Mouse (Mus musculus) kidney, embryonic 16.5 days (tissue): Measurements from ENCODE around the gene Dcaf6. TPM values are rescaled to one million over a fixed set of nuclear protein-coding genes. Genes with fewer than 3 reads are reported as not detected.

Experiments
- ATAC-seq: fragments of 200-750 bp; cut with Nextera tagmentation; 2 replicates; pipeline ENCODE4 v1.8.0; 2017; ENCODE audit warnings: moderate TSS enrichment; ENCODE audit not compliant: low FRiP score, low TSS enrichment
- H3K27ac ChIP-seq: fragments of 300-500 bp; sonication (generic); 2 replicates; pipeline ENCODE4 v1.5.1; 2014; ENCODE audit warnings: low read length
- H3K27me3 ChIP-seq: fragments of 300-500 bp; sonication (generic); 2 replicates; pipeline ENCODE4 v1.6.1; 2014; ENCODE audit warnings: low read length, control low read depth, mixed read lengths; ENCODE audit not compliant: insufficient read depth
- H3K36me3 ChIP-seq: fragments of 300-500 bp; sonication (generic); 2 replicates; pipeline ENCODE4 v1.6.1; 2014; ENCODE audit warnings: low read length, control low read depth, mixed read lengths; ENCODE audit not compliant: insufficient read depth
- H3K4me1 ChIP-seq: fragments of 300-500 bp; sonication (generic); 2 replicates; pipeline ENCODE4 v1.6.1; 2014; ENCODE audit warnings: low read length, control low read depth, mixed read lengths; ENCODE audit not compliant: insufficient read depth
- H3K4me2 ChIP-seq: fragments of 300-500 bp; sonication (generic); replicated peaks from 2 replicates; pipeline ENCODE4 v1.6.1; 2014; ENCODE audit warnings: low read depth, low read length
- H3K4me3 ChIP-seq: fragments of 300-500 bp; sonication (generic); 2 replicates; pipeline ENCODE4 v1.5.1; 2014; ENCODE audit warnings: mild to moderate bottlenecking, low read length
- H3K9ac ChIP-seq: fragments of 300-500 bp; sonication (generic); replicated peaks from 2 replicates; pipeline ENCODE4 v1.6.1; 2014; ENCODE audit warnings: low read length
- H3K9me3 ChIP-seq: fragments of 300-500 bp; sonication (generic); 2 replicates; pipeline ENCODE4 v1.6.1; 2016; ENCODE audit warnings: low read length, control low read depth
- WGBS: fragments of 180-500 bp; shearing (Covaris S2); extraction: QIAGEN DNeasy Blood & Tissue Kit; methylation state at CpG from one replicate; pipeline ENCODE4 v1.1.7; 2014; 5-methylcytosine and 5-hydroxymethylcytosine counted together
- polyA plus RNA-seq: library from polyadenylated mRNA; unstranded; fragments of >200 nt; fragmentation: Nextera tagmentation; extraction: Ambion mirVana; gene quantifications from 2 replicates; pipeline ENCODE4 v1.2.1, GENCODE M21; 2015

Dcaf6 gene
- polyA plus RNA-seq, 1 experiment from 2014 or later = 21.1 TPM

- Histone ChIP-seq H3K9ac (no peak overlapping the region), H3K27me3 (no peaks in the 10 kb centered on the region), H3K9me3 (no peaks in the 10 kb centered on the region), H3K36me3 (peaks cover 18% of the 10 kb centered on the region), H3K4me3 (no peak overlapping the region), H3K4me1 (no peaks in the 10 kb centered on the region; the same call in 1 of the 2 replicates), H3K4me2 (no peak overlapping the region), H3K27ac (no peak overlapping the region)
- 90% methylated on average over 11 of the region's 11 CpGs for WGBS
- ATAC-seq = no peak
These were observed 152.1 kb downstream of the Dcaf6 start for GRCm38 (mm10) chr1:165308180-165308579.

- H3K27ac ChIP-seq = no peak overlapping the region
- no peaks in the 10 kb centered on the region for H3K27me3 ChIP-seq
- H3K4me2 ChIP-seq = no peak overlapping the region
- WGBS = 91% methylated on average over 7 of the region's 7 CpGs
- peaks cover 11% of the 10 kb centered on the region for H3K4me1 ChIP-seq
- no peak overlapping the region for H3K9ac ChIP-seq
- peaks cover 10% of the 10 kb centered on the region for H3K36me3 ChIP-seq
- H3K9me3 ChIP-seq = no peaks in the 10 kb centered on the region
- H3K4me3 ChIP-seq = no peak overlapping the region
- no peak for ATAC-seq
These were observed 155.9 kb downstream of the Dcaf6 start for GRCm38 (mm10) chr1:165304341-165304740.

GRCm38 (mm10) chr1:165303209-165303608, 157.1 kb downstream of the Dcaf6 start:
- H3K27ac ChIP-seq = peak overlapping the region; percentile 40; the same call in 1 of the 2 replicates
- WGBS = 65% methylated on average over 6 of the region's 6 CpGs
- ATAC-seq = 0 out of 2 replicates have a peak, but pooled peaks have one; percentile 10

GRCm38 (mm10) chr1:165302455-165303208, 157.6 kb downstream of the Dcaf6 start:
- H3K36me3 ChIP-seq = peaks cover 5% of the 10 kb centered on the region; the same call in 1 of the 2 replicates
- peak; percentile 72 for ATAC-seq
- H3K4me1 ChIP-seq = peaks cover 11% of the 10 kb centered on the region
- H3K4me2 ChIP-seq = no peak overlapping the region
- H3K4me3 ChIP-seq = no peak overlapping the region
- H3K9ac ChIP-seq = no peak overlapping the region
- H3K9me3 ChIP-seq = no peaks in the 10 kb centered on the region
- H3K27ac ChIP-seq = peak overlapping the region; percentile 40; the same call in 1 of the 2 replicates
- no peaks in the 10 kb centered on the region for H3K27me3 ChIP-seq
- WGBS = 71% methylated on average over 13 of the region's 13 CpGs

More at GRCm38 (mm10) chr1:165303209-165303608, 157.1 kb downstream of the Dcaf6 start:
- H3K36me3 ChIP-seq = peaks cover 5% of the 10 kb centered on the region; the same call in 1 of the 2 replicates
- no peaks in the 10 kb centered on the region for H3K27me3 ChIP-seq
- H3K4me1 ChIP-seq = peaks cover 11% of the 10 kb centered on the region
- H3K9ac ChIP-seq = no peak overlapping the region
- no peak overlapping the region for H3K4me3 ChIP-seq
- H3K4me2 ChIP-seq = no peak overlapping the region
- no peaks in the 10 kb centered on the region for H3K9me3 ChIP-seq

GRCm38 (mm10) chr1:165301567-165301966, 158.7 kb downstream of the Dcaf6 start:
- no peaks in the 10 kb centered on the region for H3K9me3 ChIP-seq
- peaks cover 5% of the 10 kb centered on the region; the same call in 1 of the 2 replicates for H3K36me3 ChIP-seq
- no peaks in the 10 kb centered on the region for H3K27me3 ChIP-seq
- H3K9ac ChIP-seq = no peak overlapping the region
- no peak overlapping the region for H3K4me2 ChIP-seq
- ATAC-seq = no peak
- H3K27ac ChIP-seq = no peak overlapping the region
- no peak overlapping the region for H3K4me3 ChIP-seq
- 93% methylated on average over 2 of the region's 2 CpGs for WGBS
- peaks cover 11% of the 10 kb centered on the region for H3K4me1 ChIP-seq

GRCm38 (mm10) chr1:165301108-165301507, 159.2 kb downstream of the Dcaf6 start:
- H3K27me3 ChIP-seq = no peaks in the 10 kb centered on the region
- H3K9ac ChIP-seq = no peak overlapping the region
- WGBS = 25% methylated on average over 3 of the region's 3 CpGs
- no peaks in the 10 kb centered on the region for H3K9me3 ChIP-seq
- H3K4me2 ChIP-seq = no peak overlapping the region
- H3K27ac ChIP-seq = no peak overlapping the region
- ATAC-seq = 0 out of 2 replicates have a peak, but pooled peaks have one; percentile 30
- H3K4me3 ChIP-seq = no peak overlapping the region
- peaks cover 11% of the 10 kb centered on the region for H3K4me1 ChIP-seq
- 0 out of 2 replicates have a peak, but pooled peaks cover 3% of the 10 kb centered on the region for H3K36me3 ChIP-seq

- ATAC-seq = no peak
- H3K4me1 ChIP-seq = no peaks in the 10 kb centered on the region
- H3K36me3 ChIP-seq = 0 out of 2 replicates have a peak, but pooled peaks cover 10% of the 10 kb centered on the region
- 80% methylated on average over 1 of the region's 1 CpGs for WGBS
- H3K9ac ChIP-seq = no peak within 1 kb of the TSS
- H3K9me3 ChIP-seq = no peaks in the 10 kb centered on the region
- H3K27me3 ChIP-seq = no peaks in the 10 kb centered on the region
- no peak within 1 kb of the TSS for H3K27ac ChIP-seq
- H3K4me2 ChIP-seq = no peak within 1 kb of the TSS
- no peak within 1 kb of the TSS for H3K4me3 ChIP-seq
These were observed 164.8 kb downstream of the Dcaf6 start, which contains the start of gene Gpr161 for GRCm38 (mm10) chr1:165295489-165295888. Gene Gpr161 (plus strand): TSS chr1:165295789.

- Histone ChIP-seq H3K4me2 (no peak overlapping the region), H3K9ac (no peak overlapping the region), H3K27ac (no peak overlapping the region), H3K4me3 (no peak overlapping the region), H3K27me3 (no peaks in the 10 kb centered on the region), H3K36me3 (0 out of 2 replicates have a peak, but pooled peaks cover 10% of the 10 kb centered on the region), H3K9me3 (no peaks in the 10 kb centered on the region), H3K4me1 (no peaks in the 10 kb centered on the region)
- ATAC-seq = no peak
- WGBS = 82% methylated on average over 6 of the region's 6 CpGs
These were observed 168.7 kb downstream of the Dcaf6 start for GRCm38 (mm10) chr1:165291606-165292005.

- 87% methylated on average over 4 of the region's 4 CpGs for WGBS
These were observed 170.4 kb downstream of the Dcaf6 start for GRCm38 (mm10) chr1:165289831-165290230.

GRCm38 (mm10) chr1:165288165-165288564, 172.1 kb downstream of the Dcaf6 start:
- no peak for ATAC-seq
- Histone ChIP-seq H3K27ac (no peak overlapping the region), H3K9ac (no peak overlapping the region), H3K36me3 (0 out of 2 replicates have a peak, but pooled peaks cover 2% of the 10 kb centered on the region), H3K27me3 (no peaks in the 10 kb centered on the region), H3K9me3 (no peaks in the 10 kb centered on the region), H3K4me2 (no peak overlapping the region), H3K4me3 (no peak overlapping the region), H3K4me1 (peaks cover 14% of the 10 kb centered on the region)
- 92% methylated on average over 9 of the region's 9 CpGs for WGBS

More at GRCm38 (mm10) chr1:165289831-165290230, 170.4 kb downstream of the Dcaf6 start:
- Histone ChIP-seq H3K36me3 (0 out of 2 replicates have a peak, but pooled peaks cover 8% of the 10 kb centered on the region), H3K27me3 (no peaks in the 10 kb centered on the region), H3K27ac (no peak overlapping the region), H3K9me3 (no peaks in the 10 kb centered on the region), H3K9ac (no peak overlapping the region), H3K4me1 (0 out of 2 replicates have a peak, but pooled peaks cover 4% of the 10 kb centered on the region), H3K4me2 (no peak overlapping the region), H3K4me3 (no peak overlapping the region)
- ATAC-seq = no peak
